Mouse (Mus musculus): ENCODE data around the gene Hpdl. TPM values are rescaled to one million over a fixed set of nuclear protein-coding genes. Genes with fewer than 3 reads are reported as not detected.
"Not testable (repeated sequence)": the region's sequence is repeated elsewhere in the genome, so short reads cannot be mapped to it uniquely, and the experiment has no call there.

Gene Hpdl
- polyA plus RNA-seq, 1 experiment from 2014 or later = 0.22 TPM

- 16% methylated on average over 20 of the region's 29 CpGs for WGBS
- H3K4me3 ChIP-seq (ENCODE audit: low read depth, low read length); H3K9me3 ChIP-seq (ENCODE audit: control insufficient read depth, low read depth, low read length); H3K36me3 ChIP-seq (ENCODE audit: control insufficient read depth, insufficient read depth, low read length); ATAC-seq (ENCODE audit: insufficient number of reproducible peaks, insufficient read depth, low FRiP score, low read depth); H3K4me1 ChIP-seq (ENCODE audit: control insufficient read depth, insufficient read depth, low read length); H3K27me3 ChIP-seq (ENCODE audit: control insufficient read depth, insufficient read depth, low read length); H3K27ac ChIP-seq (ENCODE audit: low read length); H3K4me2 ChIP-seq (replicated peaks; ENCODE audit: low read depth, low read length); H3K9ac ChIP-seq (replicated peaks; ENCODE audit: low read depth, low read length): not testable (repeated sequence)
These were observed 18.6 kb upstream of the Hpdl start for GRCm38 (mm10) chr4:116840096-116840495.

DNA sequence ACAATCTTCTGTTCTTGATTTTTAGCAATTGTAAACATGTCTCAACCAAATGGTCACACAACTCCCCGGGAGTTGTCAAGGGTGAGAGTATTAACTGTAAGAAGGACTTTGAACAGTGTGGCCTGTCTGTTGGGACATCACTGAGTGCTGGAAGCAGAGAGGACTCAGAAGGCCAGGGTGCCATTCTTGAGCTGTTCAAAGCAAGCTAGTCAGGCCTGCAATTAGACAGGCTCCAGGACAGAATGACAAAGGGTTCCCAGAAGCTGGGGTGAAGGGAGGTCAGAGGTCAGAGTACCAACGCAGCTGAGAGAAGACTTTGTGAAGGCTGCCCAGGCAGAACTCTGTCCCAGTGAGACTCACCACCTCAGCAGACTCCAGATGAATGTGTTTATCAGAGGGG lies 17.5 kb upstream of the Hpdl start:
- Histone ChIP-seq H3K4me3 (ENCODE audit: low read depth, low read length) (no peak overlapping the region), H3K4me2 (replicated peaks; ENCODE audit: low read depth, low read length) (no peak overlapping the region), H3K9me3 (ENCODE audit: control insufficient read depth, low read depth, low read length) (no peaks in the 10 kb centered on the region), H3K9ac (replicated peaks; ENCODE audit: low read depth, low read length) (no peak overlapping the region), H3K36me3 (ENCODE audit: control insufficient read depth, insufficient read depth, low read length) (no peaks in the 10 kb centered on the region), H3K4me1 (ENCODE audit: control insufficient read depth, insufficient read depth, low read length) (no peaks in the 10 kb centered on the region), H3K27ac (ENCODE audit: low read length) (no peak overlapping the region), H3K27me3 (ENCODE audit: control insufficient read depth, insufficient read depth, low read length) (peaks cover 3% of the 10 kb centered on the region)
- no peak for ATAC-seq (ENCODE audit: insufficient number of reproducible peaks, insufficient read depth, low FRiP score, low read depth)
- 28% methylated on average over 2 of the region's 2 CpGs for WGBS

GRCm38 (mm10) chr4:116830070-116830368 lies 8.5 kb upstream of the Hpdl start:
- Histone ChIP-seq H3K4me1 (ENCODE audit: control insufficient read depth, insufficient read depth, low read length) (peaks cover 4% of the 10 kb centered on the region; the same call in 1 of the 2 replicates), H3K4me3 (ENCODE audit: low read depth, low read length) (no peak overlapping the region), H3K9me3 (ENCODE audit: control insufficient read depth, low read depth, low read length) (no peaks in the 10 kb centered on the region), H3K9ac (replicated peaks; ENCODE audit: low read depth, low read length) (no peak overlapping the region; the same call in 1 of the 2 replicates), H3K27ac (ENCODE audit: low read length) (no peak overlapping the region), H3K36me3 (ENCODE audit: control insufficient read depth, insufficient read depth, low read length) (no peaks in the 10 kb centered on the region), H3K27me3 (ENCODE audit: control insufficient read depth, insufficient read depth, low read length) (no peaks in the 10 kb centered on the region), H3K4me2 (replicated peaks; ENCODE audit: low read depth, low read length) (no peak overlapping the region)
- WGBS = 20% methylated on average over 6 of the region's 6 CpGs
- no peak for ATAC-seq (ENCODE audit: insufficient number of reproducible peaks, insufficient read depth, low FRiP score, low read depth)

DNA sequence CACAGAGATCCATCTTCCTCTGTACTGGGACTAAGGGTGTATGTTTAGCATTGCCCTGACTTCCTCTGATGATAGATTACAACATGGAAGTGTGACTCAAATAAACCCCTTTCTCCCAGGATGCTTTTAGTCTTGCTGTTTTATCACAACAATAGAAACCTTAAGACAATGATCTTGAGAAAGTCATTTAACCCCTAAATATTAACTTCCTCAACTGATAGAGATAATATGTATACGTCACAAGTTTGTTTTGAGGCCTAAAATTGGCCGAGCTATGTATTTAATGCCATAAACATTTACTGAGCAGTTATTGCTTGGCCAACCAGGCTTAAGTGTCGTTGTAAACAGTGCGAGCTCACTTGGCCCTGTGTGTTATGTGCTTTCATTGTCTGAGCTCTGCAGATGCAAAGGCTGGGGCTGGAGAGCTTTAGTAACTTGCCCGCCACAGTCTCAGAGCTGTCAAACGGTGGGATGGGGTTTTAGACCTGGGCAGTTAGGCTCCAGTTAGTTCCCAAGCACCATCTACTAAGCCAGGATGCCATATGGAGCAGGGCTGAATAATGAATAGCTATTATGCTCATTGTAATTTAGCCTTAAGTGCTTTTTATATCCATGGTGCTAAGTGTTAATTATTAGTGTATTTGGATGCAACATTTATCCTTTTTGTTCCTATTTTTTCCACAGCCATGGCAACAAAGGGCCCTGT lies 8.0 kb upstream of the Hpdl start:
- no peak for ATAC-seq (ENCODE audit: insufficient number of reproducible peaks, insufficient read depth, low FRiP score, low read depth)
- no peak overlapping the region for H3K9ac ChIP-seq (replicated peaks; ENCODE audit: low read depth, low read length)
- H3K4me3 ChIP-seq (ENCODE audit: low read depth, low read length) = no peak overlapping the region
- H3K36me3 ChIP-seq (ENCODE audit: control insufficient read depth, insufficient read depth, low read length) = no peaks in the 10 kb centered on the region
- H3K27ac ChIP-seq (ENCODE audit: low read length) = no peak overlapping the region
- peaks cover 4% of the 10 kb centered on the region; the same call in 1 of the 2 replicates for H3K4me1 ChIP-seq (ENCODE audit: control insufficient read depth, insufficient read depth, low read length)
- no peaks in the 10 kb centered on the region for H3K27me3 ChIP-seq (ENCODE audit: control insufficient read depth, insufficient read depth, low read length)
- H3K9me3 ChIP-seq (ENCODE audit: control insufficient read depth, low read depth, low read length) = no peaks in the 10 kb centered on the region
- no peak overlapping the region for H3K4me2 ChIP-seq (replicated peaks; ENCODE audit: low read depth, low read length)
- WGBS = 45% methylated on average over 6 of the region's 6 CpGs

GRCm38 (mm10) chr4:116827819-116828218 lies 6.3 kb upstream of the Hpdl start:
- Histone ChIP-seq H3K9ac (replicated peaks; ENCODE audit: low read depth, low read length) (no peak overlapping the region), H3K4me3 (ENCODE audit: low read depth, low read length) (no peak overlapping the region), H3K4me1 (ENCODE audit: control insufficient read depth, insufficient read depth, low read length) (peaks cover 4% of the 10 kb centered on the region; the same call in 1 of the 2 replicates), H3K27me3 (ENCODE audit: control insufficient read depth, insufficient read depth, low read length) (no peaks in the 10 kb centered on the region), H3K36me3 (ENCODE audit: control insufficient read depth, insufficient read depth, low read length) (no peaks in the 10 kb centered on the region), H3K9me3 (ENCODE audit: control insufficient read depth, low read depth, low read length) (no peaks in the 10 kb centered on the region), H3K4me2 (replicated peaks; ENCODE audit: low read depth, low read length) (no peak overlapping the region), H3K27ac (ENCODE audit: low read length) (no peak overlapping the region)
- ATAC-seq (ENCODE audit: insufficient number of reproducible peaks, insufficient read depth, low FRiP score, low read depth) = no peak
- WGBS = 3% methylated on average over 4 of the region's 4 CpGs

DNA sequence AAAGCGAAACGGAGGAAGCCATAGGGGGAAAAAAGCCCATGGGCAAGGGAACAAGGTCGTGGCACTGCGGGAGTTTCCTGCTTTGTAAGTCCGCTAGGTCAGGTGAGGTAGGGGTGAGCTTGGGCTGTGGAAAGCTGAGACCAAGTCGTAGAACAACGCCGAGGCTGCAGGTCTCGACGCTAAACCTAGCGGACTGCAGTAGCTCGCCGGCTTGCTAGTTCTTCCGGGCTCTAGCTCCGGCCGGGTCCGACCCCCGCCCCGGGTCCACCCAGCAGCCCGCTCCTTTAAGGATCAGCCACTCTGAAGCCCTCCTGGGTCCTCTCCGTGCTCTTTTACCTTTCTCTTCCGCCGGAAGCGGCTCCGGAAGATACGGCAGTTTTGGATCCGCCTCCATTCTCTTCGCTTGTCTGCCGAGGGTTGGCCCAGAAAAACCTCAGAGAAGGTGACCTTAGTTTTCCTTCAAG lies 3.1 kb upstream of the Hpdl start:
- Histone ChIP-seq H3K4me2 (replicated peaks; ENCODE audit: low read depth, low read length) (peak overlapping the region; percentile 57), H3K9me3 (ENCODE audit: control insufficient read depth, low read depth, low read length) (no peaks in the 10 kb centered on the region), H3K36me3 (ENCODE audit: control insufficient read depth, insufficient read depth, low read length) (no peaks in the 10 kb centered on the region), H3K4me3 (ENCODE audit: low read depth, low read length) (peak overlapping the region; percentile 55), H3K27me3 (ENCODE audit: control insufficient read depth, insufficient read depth, low read length) (no peaks in the 10 kb centered on the region; the same call in 1 of the 2 replicates), H3K27ac (ENCODE audit: low read length) (no peak overlapping the region), H3K4me1 (ENCODE audit: control insufficient read depth, insufficient read depth, low read length) (peaks cover 4% of the 10 kb centered on the region; the same call in 1 of the 2 replicates), H3K9ac (replicated peaks; ENCODE audit: low read depth, low read length) (peak overlapping the region; percentile 50)
- ATAC-seq (ENCODE audit: insufficient number of reproducible peaks, insufficient read depth, low FRiP score, low read depth) = peak; percentile 40
- WGBS = 2% methylated on average over 29 of the region's 29 CpGs

DNA sequence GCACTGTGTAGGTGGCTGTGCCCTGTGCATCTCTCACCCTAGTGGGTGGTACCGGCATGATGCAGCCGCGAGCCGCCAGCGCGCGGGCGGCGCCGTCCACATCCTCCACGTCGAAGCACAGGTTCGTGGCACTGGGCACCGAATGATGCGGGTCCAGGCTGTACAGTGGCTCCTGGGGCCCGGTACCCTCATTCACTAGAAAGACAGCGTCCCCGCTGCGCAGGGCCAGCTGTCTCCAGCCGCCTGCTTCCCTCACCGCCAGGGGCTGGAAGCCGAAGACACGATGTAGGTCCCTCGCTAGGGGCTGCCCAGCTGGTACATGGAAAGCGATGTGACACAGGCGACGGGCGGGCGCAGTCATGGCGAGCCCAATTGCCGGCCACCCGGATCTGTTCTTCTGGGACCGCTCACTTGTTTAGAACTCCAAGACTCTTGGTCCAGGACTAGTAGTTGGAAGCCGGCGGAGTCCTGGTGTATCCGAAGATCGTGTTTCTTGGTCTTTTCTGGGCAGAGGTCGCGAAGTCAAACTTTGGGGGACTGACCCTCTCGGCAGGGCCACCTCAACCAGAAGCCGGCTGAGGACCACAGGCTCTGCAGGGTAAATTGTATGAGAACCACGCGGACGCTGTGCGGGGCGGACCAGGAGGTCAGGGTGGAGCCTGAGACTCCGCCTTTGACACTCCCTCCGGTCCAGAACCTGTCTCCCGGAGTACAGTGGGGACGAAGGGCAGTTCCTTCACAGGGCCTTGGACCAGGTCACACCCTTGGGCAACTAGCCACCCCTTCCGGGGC lies 409 bp downstream of the Hpdl start:
- H3K4me3 ChIP-seq (ENCODE audit: low read depth, low read length) = peak overlapping the region; percentile 44
- no peaks in the 10 kb centered on the region for H3K9me3 ChIP-seq (ENCODE audit: control insufficient read depth, low read depth, low read length)
- H3K4me2 ChIP-seq (replicated peaks; ENCODE audit: low read depth, low read length) = peak overlapping the region; percentile 78
- under 1% methylated on average over 51 of the region's 51 CpGs for WGBS
- peaks cover 3% of the 10 kb centered on the region; the same call in 1 of the 2 replicates for H3K36me3 ChIP-seq (ENCODE audit: control insufficient read depth, insufficient read depth, low read length)
- no peak overlapping the region; the same call in 1 of the 2 replicates for H3K9ac ChIP-seq (replicated peaks; ENCODE audit: low read depth, low read length)
- H3K27ac ChIP-seq (ENCODE audit: low read length) = no peak overlapping the region
- no peaks in the 10 kb centered on the region; the same call in 1 of the 2 replicates for H3K27me3 ChIP-seq (ENCODE audit: control insufficient read depth, insufficient read depth, low read length)
- peaks cover 4% of the 10 kb centered on the region; the same call in 1 of the 2 replicates for H3K4me1 ChIP-seq (ENCODE audit: control insufficient read depth, insufficient read depth, low read length)
- peak; percentile 73 for ATAC-seq (ENCODE audit: insufficient number of reproducible peaks, insufficient read depth, low FRiP score, low read depth)

DNA sequence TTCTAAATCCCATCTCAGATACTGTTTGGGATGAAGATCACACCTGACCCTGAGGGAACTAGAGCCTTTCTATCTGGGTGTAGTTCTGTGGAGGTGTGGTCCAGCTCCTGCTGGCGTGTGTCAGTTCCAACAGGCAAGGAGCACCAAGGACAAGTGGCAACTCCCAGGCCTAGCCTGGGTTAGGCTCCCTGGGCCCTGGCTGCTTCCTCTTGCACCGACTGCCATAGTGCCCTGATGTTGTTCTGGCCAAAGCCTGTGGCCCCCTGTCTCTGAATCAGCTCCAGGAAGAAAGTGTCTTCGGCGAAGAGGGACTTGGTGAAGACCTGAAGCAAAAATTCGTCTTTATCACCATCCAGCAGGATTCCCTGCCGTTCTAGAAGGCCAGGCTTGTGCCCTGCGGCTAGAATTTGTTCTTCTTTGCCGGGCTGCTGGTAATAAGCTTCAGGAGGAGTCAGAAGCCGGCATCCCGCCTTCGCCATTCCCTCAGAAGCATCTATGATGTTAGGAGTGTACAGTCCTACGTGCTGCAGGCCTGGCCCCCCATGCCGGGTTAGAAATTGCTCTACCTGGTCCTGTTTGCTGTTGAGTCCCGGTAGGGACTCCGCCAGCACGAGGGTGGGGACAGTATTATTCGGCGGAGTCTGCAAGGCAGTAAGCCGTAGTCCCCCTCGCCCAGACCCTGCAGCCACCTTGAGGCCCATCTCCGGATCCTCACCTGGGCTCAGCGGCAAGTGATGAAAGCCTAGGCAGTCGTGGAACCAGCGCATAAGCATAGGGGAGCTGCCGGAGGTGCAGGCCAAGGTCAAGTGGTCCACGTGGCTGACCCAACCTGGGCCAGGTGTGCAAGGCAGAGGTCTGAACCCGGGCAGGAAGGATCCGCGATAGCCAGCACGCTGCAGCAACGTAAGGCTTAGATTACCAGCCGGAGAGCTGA lies 1.3 kb downstream of the Hpdl start:
- H3K4me2 ChIP-seq (replicated peaks; ENCODE audit: low read depth, low read length) = peak overlapping the region; percentile 78
- no peak for ATAC-seq (ENCODE audit: insufficient number of reproducible peaks, insufficient read depth, low FRiP score, low read depth)
- H3K36me3 ChIP-seq (ENCODE audit: control insufficient read depth, insufficient read depth, low read length) = peaks cover 3% of the 10 kb centered on the region; the same call in 1 of the 2 replicates
- H3K27me3 ChIP-seq (ENCODE audit: control insufficient read depth, insufficient read depth, low read length) = no peaks in the 10 kb centered on the region; the same call in 1 of the 2 replicates
- WGBS = 30% methylated on average over 32 of the region's 32 CpGs
- H3K4me1 ChIP-seq (ENCODE audit: control insufficient read depth, insufficient read depth, low read length) = peaks cover 2% of the 10 kb centered on the region; the same call in 1 of the 2 replicates
- no peaks in the 10 kb centered on the region for H3K9me3 ChIP-seq (ENCODE audit: control insufficient read depth, low read depth, low read length)
- H3K4me3 ChIP-seq (ENCODE audit: low read depth, low read length) = peak overlapping the region; percentile 44
- no peak overlapping the region for H3K27ac ChIP-seq (ENCODE audit: low read length)
- H3K9ac ChIP-seq (replicated peaks; ENCODE audit: low read depth, low read length) = no peak overlapping the region

Data from stomach, embryonic 14.5 days (tissue).